Mouse (Mus musculus) thymus, postnatal 14 days (tissue): Measurements from ENCODE around the gene Ankrd10.
"Not testable (repeated sequence)": the region's sequence is repeated elsewhere in the genome, so short reads cannot be mapped to it uniquely, and the experiment has no call there.

Experiments used
- DNase-seq: peaks from one replicate; pipeline ENCODE4 v3.0.0; 2021

Gene Ankrd10

DNA sequence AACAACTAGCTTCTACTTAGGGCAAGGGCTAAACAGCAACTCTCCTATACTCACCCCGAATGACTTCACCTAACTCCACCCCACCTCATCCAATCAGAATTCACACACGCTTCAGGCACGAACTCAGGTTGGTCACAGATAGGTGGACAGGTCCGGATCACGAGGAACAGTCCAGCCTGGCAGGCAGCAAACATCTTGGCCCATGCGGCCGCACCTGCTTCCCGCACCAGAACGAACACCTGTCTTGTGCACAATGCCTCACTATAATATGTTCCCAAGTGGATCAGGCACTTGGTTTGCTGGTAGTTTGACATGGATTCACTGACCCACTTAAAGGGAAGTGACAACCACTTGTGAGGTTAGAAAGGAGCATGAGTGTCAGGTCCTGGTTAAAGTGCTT lies 26.7 kb downstream of the Ankrd10 start:
- no peak for DNase-seq

- peak; percentile 80 for DNase-seq
Measured at GRCm38 (mm10) chr8:11602006-11602680, 33.4 kb downstream of the Ankrd10 start.

DNA sequence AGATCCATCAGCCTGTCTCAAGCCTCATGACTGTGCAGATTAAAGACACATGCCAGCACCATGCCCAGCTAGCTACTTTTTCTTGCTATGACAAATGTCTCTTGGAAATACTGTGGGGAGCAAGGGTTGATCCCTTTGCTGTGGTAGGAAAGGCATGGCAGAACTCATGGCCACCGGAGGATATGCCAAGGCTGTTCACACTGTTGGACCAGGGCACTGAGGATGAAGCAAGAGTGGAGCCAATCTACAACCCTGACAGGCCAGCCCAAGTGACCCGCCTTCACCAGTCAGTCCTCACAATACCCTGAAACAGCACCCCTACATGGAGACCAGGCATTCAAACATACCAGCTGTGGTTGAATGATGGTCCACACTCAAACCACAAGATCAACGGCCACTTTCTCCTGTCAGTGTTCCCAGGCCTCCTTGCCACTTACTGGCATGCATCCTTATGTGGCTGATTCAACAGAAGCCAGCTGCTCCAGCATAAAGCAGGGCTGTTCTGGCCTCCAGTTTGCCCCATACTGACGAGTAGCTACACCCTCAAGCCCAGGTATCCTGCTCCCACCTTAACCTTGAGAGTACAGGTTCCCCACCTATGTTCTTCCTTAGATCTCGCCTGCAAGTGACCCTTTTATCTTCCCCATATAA lies 35.1 kb downstream of the Ankrd10 start:
- DNase-seq: no peak

GRCm38 (mm10) chr8:11593222-11593884 lies 42.2 kb downstream of the Ankrd10 start:
- DNase-seq: no peak

DNA sequence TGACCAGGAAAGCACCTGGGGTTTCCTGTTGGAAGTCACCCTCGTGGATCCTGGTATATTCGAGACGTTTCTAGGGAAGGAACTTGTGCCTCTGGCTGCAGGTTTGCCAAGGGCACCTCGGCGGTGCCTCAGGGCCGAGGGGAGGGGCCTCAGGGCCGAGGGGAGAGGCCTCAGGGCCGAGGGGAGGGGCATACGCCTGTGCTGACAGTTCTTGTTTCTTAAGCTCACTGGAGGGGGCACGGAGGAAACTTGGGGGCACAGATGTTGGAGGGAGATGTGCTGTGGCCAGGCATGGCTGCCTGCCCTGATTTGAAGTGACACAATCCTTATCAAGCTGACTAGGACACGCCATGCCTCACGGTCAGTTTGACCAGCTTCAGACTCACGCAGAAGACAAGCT lies 43.3 kb downstream of the Ankrd10 start:
- peak; percentile 28 for DNase-seq

GRCm38 (mm10) chr8:11591837-11592236 lies 43.7 kb downstream of the Ankrd10 start:
- no peak for DNase-seq

DNA sequence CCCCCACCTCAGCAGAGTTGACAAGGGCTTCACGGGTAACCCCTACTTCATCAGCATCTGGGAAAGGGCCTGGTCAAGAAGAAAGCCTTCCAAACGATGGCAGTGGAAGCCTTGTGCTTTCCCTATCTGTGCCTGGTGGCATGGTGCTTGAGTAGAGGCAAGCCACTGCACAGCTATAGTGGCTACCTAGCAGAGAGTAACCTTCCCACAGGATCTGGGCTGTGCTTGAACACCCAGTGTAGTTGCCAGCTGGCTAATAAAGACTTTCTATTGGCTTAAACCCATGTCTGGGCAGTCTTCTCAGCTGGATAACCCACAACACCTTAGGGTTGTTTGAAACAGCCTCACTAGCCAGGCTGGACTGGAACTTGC lies 49.2 kb downstream of the Ankrd10 start:
- DNase-seq: no peak

GRCm38 (mm10) chr8:11585513-11586373 lies 49.8 kb downstream of the Ankrd10 start:
- no peak for DNase-seq

GRCm38 (mm10) chr8:11575604-11576384 lies 59.8 kb downstream of the Ankrd10 start:
- DNase-seq: no peak

DNA sequence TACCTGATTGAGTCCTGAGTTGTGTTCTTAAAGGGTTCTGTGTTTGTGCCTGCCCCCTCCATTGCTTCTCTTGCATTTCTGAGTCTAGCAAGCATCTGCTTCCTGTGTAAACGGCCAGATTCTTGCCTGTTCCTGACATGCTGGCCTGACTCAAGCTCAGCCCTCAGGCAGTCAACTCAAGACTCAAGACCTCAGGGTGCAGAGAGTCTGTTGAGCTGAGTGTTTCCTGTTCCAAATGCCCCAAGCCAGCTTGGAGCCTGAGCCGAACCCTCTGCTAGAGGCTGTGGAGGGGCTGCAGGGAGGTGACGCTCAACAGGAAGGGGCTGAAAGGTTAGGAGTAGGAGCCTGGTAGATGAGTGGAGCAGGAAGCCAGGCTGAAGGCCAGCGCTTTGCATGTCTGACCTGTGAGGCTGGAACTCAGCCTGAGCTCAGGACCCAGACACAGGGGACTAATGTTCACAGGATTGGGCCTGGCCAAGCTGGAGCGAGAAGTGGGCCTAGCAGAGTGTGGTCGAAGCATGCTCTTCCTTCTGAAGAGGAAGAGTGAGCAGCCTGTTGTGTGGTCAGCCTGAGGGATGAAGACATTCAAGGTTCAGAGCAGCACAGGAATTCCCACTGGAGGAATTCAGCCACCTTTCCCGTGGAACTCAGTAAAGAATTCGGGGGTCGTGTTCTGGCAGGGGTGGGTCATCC lies 60.5 kb downstream of the Ankrd10 start:
- peak; percentile 50 for DNase-seq

DNA sequence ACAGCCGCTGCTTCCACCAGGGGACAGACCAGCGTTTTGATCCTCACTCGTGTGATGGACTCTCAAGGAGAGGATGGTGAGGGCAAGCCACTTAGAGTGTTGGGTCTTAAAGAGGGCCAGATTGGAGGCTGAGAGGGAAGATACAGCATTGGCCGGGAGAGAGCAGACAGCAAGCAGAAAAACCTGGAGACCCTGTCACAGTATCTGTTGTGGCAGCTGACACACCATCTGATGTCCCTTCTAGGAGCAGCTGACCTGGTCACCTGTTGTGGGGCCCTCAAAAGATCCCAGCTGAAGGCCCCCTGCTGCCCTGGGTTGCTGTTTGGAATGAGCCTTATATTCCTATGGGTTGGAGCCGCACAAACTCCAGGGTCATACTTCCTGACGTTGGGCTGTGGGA lies 63.1 kb downstream of the Ankrd10 start:
- DNase-seq: no peak

DNA sequence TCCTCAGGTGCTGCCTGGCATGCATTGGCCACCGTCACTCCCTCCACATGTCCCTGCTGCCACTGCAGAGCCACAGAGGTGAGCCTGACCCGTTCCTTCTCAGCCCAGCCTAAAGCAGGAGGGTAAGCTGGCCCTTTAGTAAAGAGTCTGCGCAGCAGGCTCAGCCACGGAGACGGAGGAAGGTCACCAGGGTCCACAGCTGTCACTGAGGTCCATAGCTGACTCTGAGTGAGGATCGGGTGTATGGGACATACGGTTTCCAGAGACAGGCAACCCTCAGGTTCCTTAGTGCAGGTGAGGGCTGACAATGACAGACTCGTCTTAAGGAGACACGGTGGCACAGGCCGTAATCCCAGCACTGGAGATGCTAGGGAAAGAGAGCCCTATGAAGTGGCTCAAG lies 63.6 kb downstream of the Ankrd10 start:
- no peak for DNase-seq

DNA sequence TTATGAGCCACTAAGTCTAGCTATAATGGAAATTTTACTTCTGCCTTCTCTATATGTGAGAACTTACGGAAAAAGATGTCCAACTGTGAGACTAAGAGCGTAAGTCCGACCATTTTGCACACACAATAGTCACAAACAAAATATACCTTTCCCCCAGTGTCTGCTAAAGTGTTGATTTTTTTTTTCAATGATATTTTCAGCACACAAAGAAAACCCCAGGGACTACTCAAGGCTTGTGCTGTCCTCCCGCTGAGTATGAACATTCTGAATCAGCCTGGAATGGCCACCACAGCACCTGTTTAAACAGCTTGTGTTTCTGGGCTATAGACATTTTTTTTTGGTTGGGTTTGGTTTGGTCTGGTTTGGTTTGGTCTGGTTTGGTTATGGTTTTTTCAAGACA lies 64.8 kb downstream of the Ankrd10 start:
- no peak for DNase-seq

DNA sequence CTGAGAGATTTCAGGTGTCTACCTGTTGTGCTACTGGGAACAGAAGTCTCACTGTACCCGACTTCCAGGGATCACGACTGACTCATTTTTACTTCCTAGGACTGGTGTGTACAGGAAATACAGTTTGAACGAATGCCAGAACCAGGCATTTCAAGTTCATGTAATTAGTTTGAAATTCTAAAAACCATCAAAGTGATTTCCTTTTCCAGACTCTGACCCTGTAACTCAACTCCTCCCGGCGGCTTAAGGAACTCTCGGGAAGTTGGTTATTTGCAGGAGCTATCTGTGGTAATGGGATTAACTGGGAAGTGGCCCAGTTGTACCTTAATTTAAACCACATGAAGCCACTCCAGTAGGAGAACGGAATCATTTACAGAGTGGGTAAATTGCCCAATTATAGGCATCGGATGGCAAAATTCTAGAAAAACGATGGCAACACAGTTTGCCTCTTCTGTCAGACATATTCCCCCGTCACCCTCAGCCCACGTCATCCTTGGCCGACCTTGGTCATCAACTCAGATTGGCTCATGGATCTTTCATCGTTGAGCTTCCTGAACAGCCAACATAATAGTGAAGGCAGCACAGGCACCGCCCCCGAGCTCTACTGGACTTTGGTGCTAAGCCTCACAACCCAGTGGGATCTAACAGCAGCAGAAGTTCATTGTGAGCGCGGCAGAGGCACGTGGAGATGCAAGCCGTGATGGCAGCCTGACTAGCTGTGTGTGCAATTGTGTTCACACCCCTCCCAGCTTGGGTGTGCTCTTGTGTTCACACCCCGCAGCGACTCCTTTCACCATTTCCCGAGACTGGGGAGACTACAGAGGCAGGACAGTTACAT lies 66.1 kb downstream of the Ankrd10 start:
- no peak for DNase-seq

- DNase-seq: not testable (repeated sequence)
Measured at GRCm38 (mm10) chr8:11568193-11568592, 67.4 kb downstream of the Ankrd10 start.

- no peak for DNase-seq
Measured at GRCm38 (mm10) chr8:11564721-11565120, 70.8 kb downstream of the Ankrd10 start.

GRCm38 (mm10) chr8:11564236-11564635 lies 71.3 kb downstream of the Ankrd10 start:
- no peak for DNase-seq
